Mouse (Mus musculus): ENCODE data around the gene Nptxr. TPM values are rescaled to one million over a fixed set of nuclear protein-coding genes. Genes with fewer than 3 reads are reported as not detected.

The Nptxr gene
- polyA plus RNA-seq, 1 experiment from 2014 or later: 13.1 TPM

DNA sequence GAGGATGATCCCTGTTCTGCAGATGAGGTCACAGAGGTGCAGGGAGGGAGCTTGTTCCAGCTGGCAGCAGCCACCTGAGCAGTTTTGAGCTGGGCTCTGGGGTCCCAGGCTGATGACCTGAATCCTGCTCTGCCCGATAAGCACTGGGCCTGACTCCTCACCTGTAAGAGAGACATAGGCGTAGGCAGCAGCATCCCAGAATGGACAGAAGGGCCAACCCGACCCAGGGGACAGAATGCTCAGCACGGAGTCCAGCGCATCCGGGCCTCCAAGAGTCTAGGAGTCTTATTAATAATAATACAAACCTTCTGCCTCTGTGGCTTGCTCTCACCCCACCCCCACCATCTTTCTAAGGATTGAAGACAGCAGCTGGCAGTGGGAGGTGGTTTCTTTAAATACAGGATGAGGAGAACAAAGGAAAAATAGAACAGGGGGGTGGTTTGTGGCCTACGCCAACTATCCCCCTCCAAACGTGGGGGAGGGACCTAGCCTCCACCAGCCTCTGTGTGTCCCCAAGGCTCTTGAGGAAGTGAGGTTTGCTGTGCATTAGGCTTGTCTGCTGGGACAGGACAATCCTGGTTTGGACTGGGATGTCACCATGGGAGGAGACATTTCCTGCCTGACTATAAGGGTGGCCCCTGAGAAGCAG lies 48.5 kb downstream of the Nptxr start:
- WGBS: 69% methylated on average over 8 of the region's 8 CpGs
- Histone ChIP-seq H3K9me3 (replicated peaks) (no peaks in the 10 kb centered on the region), H3K36me3 (peaks cover 6% of the 10 kb centered on the region; the same call in 1 of the 2 replicates), H3K27me3 (no peaks in the 10 kb centered on the region), H3K4me3 (no peak overlapping the region), H3K27ac (peak overlapping the region; percentile 44; the same call in 1 of the 2 replicates), H3K4me2 (replicated peaks) (no peak overlapping the region), H3K4me1 (peaks cover 11% of the 10 kb centered on the region), H3K9ac (peak overlapping the region; percentile 23; the same call in 1 of the 2 replicates)
- ATAC-seq (ENCODE audit: low FRiP score): no peak

DNA sequence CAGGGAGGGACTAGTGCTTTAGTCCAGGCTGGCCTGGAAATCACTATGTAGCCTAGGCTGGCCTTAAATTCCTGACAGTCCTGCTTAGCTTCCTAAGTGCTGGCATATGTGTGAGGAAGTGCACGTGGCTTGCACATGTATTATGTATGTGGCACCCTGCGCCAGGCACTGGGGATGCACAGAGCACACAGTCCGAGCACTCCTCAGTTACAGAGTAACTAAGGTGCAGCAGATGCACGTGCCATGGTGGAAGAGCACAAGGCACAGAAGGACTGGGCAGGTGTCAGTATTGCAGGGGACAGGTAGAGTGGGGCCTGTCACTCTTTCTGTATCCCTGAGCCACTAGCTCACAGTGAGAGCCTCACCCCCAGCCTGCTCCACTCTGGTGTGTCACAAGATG lies 49.4 kb downstream of the Nptxr start:
- Histone ChIP-seq H3K4me3 (no peak overlapping the region), H3K27me3 (no peaks in the 10 kb centered on the region), H3K4me2 (replicated peaks) (no peak overlapping the region), H3K27ac (no peak overlapping the region), H3K9me3 (replicated peaks) (no peaks in the 10 kb centered on the region), H3K9ac (no peak overlapping the region), H3K36me3 (no peaks in the 10 kb centered on the region), H3K4me1 (peaks cover 11% of the 10 kb centered on the region)
- no peak for ATAC-seq (ENCODE audit: low FRiP score)
- WGBS: 91% methylated on average over 4 of the region's 4 CpGs

DNA sequence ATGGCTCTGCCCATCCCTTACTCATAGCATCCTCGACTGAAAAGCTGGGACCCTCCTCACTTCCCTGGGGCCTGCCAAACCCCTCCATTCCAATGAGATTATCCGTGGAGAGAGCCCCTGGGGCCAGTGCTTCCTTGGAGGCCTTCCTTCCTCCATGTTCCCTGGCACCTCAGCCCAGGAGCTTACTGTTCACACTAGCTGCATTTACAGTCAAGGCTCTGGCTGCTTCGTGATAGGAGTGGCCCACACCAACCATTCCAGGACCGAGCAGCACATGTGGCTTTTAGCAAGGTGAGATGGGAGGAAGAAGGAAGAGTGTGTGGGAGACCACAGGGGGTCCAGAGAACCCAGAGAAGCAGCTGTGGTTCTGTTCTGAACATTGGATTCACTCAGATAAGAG lies 50.7 kb downstream of the Nptxr start:
- Histone ChIP-seq H3K4me2 (replicated peaks) (no peak overlapping the region), H3K4me1 (peaks cover 11% of the 10 kb centered on the region), H3K9me3 (replicated peaks) (no peaks in the 10 kb centered on the region), H3K9ac (no peak overlapping the region; the same call in 1 of the 2 replicates), H3K27ac (no peak overlapping the region), H3K27me3 (no peaks in the 10 kb centered on the region), H3K36me3 (no peaks in the 10 kb centered on the region), H3K4me3 (no peak overlapping the region)
- peak; percentile 31; the same call in 1 of the 2 replicates for ATAC-seq (ENCODE audit: low FRiP score)
- 54% methylated on average over 4 of the region's 4 CpGs for WGBS

DNA sequence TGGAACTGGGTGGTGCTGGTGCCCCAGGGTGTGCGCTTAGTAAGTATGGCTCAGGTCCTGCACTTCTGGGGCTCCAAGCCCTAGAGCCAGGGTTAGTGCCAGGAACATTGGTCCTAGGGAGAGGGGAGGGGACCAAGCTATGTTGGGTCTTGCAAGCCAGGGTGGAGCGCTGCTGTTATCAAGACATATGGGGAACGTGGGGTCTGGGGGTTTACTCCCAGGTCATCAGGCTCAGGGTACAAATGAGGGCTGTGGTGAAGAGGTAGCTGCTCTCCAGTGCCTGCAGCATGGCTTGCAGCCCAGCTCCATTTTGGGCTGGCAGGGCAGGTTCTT lies 51.2 kb downstream of the Nptxr start:
- no peak overlapping the region; the same call in 1 of the 2 replicates for H3K9ac ChIP-seq
- H3K4me1 ChIP-seq: peaks cover 11% of the 10 kb centered on the region
- no peaks in the 10 kb centered on the region for H3K27me3 ChIP-seq
- H3K27ac ChIP-seq: no peak overlapping the region
- H3K36me3 ChIP-seq: no peaks in the 10 kb centered on the region
- ATAC-seq (ENCODE audit: low FRiP score): no peak; the same call in 1 of the 2 replicates
- no peak overlapping the region for H3K4me2 ChIP-seq (replicated peaks)
- H3K4me3 ChIP-seq: no peak overlapping the region
- 80% methylated on average over 3 of the region's 3 CpGs for WGBS
- H3K9me3 ChIP-seq (replicated peaks): no peaks in the 10 kb centered on the region

DNA sequence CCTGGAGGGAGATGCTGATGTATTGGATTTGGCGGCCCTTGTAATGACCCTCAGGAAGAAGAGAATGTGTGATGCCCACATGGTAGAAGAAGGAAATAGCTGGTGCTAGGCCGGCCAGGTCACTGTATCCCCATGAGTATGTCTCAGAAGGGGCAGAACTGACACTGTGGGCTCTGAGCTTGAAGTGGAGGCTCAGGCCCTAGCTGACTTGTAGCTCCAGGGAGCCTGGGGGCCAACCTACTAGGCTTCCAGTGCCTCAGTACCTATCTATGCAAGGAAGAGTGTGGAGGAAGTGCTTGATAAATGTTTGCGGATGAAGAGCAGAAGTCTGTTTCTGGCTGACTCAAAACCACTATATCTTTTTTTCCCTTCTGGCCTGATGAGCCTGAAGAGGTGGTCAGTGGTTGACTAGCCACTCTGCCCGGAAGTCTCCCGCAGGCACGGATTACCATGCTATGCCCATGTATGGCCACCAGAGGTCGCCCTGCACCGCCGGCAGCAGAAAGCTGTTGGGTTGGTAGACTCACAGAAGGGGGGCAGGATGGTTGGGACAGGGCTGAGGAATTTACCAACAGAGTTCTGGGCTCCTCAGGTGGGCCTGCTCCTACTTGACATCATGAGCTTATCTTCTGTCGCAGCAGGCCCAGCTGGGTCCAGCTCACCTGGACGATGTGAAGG lies 51.7 kb downstream of the Nptxr start:
- 22% methylated on average over 11 of the region's 11 CpGs for WGBS
- H3K36me3 ChIP-seq: no peaks in the 10 kb centered on the region
- 0 out of 2 replicates have a peak, but pooled peaks have one; percentile 25 for ATAC-seq (ENCODE audit: low FRiP score)

DNA sequence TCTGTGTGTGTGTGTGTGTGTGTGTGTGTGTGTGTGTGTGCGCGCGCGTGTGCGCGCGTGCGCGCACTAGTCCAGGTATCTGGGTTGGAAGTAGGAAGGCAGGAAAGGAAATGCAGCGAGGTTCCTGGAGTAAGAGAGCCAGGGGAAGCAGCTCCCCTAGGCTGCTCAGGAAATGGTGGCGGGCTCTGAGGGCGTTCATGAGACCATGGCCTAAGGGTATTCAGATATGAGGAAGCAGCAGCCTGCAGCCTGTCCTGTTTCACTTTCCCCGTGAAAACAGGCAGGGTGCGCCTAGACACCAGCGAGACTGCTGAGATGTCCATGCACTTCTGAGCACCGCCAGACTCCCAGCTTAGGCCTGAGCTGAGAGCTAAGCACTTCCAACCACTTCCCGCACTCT lies 52.8 kb downstream of the Nptxr start:
- no peak for ATAC-seq (ENCODE audit: low FRiP score)
- Histone ChIP-seq H3K4me3 (no peak overlapping the region), H3K4me1 (peaks cover 9% of the 10 kb centered on the region), H3K27me3 (no peaks in the 10 kb centered on the region), H3K9ac (no peak overlapping the region), H3K9me3 (replicated peaks) (no peaks in the 10 kb centered on the region), H3K27ac (no peak overlapping the region; the same call in 1 of the 2 replicates), H3K4me2 (replicated peaks) (no peak overlapping the region), H3K36me3 (no peaks in the 10 kb centered on the region)
- 90% methylated on average over 17 of the region's 17 CpGs for WGBS

More for the DNA sequence above, 51.7 kb downstream of the Nptxr start:
- no peaks in the 10 kb centered on the region for H3K27me3 ChIP-seq
- no peak overlapping the region for H3K9ac ChIP-seq
- peaks cover 11% of the 10 kb centered on the region for H3K4me1 ChIP-seq
- H3K27ac ChIP-seq: no peak overlapping the region
- no peak overlapping the region for H3K4me3 ChIP-seq
- no peak overlapping the region for H3K4me2 ChIP-seq (replicated peaks)
- H3K9me3 ChIP-seq (replicated peaks): no peaks in the 10 kb centered on the region

DNA sequence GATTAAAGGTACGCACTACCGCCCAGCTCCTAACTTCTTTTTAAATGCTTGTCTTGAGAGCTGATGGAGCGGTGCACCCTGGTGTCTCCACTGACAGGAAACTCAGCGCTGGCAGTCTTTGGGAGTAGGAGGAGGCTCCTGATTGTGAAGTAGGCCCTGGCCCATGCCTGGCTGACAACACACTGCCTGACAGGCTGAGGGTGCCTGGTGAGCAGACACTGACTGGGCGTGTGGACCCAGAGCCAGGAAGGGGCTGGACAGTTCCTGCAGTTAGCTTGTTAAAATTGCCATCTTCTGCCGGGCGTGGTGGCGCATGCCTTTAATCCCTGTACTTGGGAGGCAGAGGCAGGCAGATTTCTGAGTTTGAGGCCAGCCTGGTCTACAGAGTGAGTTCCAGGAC lies 54.3 kb downstream of the Nptxr start:
- no peak for ATAC-seq (ENCODE audit: low FRiP score)
- Histone ChIP-seq H3K36me3 (no peaks in the 10 kb centered on the region), H3K27ac (no peak overlapping the region), H3K27me3 (no peaks in the 10 kb centered on the region), H3K4me1 (no peaks in the 10 kb centered on the region), H3K9ac (no peak overlapping the region), H3K4me3 (no peak overlapping the region), H3K4me2 (replicated peaks) (no peak overlapping the region), H3K9me3 (replicated peaks) (no peaks in the 10 kb centered on the region)
- WGBS: 86% methylated on average over 8 of the region's 8 CpGs

DNA sequence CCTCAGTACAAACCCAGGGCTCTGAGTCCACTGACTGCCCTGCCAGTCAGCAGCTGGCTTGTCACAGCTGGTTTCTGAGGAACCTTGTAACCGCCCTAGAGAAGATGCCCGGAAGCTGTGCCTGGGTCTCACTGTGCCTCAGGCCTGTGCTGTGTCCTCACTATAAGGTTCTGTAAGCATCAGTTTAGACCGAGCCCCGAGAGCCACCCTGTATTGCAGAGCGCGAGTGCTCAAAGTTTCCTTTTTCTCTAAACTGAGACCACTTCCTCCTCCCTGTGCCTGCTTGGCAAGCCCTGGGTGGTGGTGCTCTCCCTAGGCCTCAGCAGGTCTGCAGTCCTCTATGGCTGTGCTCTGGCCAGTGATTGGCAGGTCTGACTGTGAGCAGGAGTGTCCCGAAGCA lies 55.4 kb downstream of the Nptxr start:
- no peak overlapping the region for H3K9ac ChIP-seq
- no peak overlapping the region for H3K4me3 ChIP-seq
- H3K9me3 ChIP-seq (replicated peaks): no peaks in the 10 kb centered on the region
- H3K4me2 ChIP-seq (replicated peaks): no peak overlapping the region
- no peaks in the 10 kb centered on the region for H3K36me3 ChIP-seq
- no peaks in the 10 kb centered on the region for H3K4me1 ChIP-seq
- WGBS: 89% methylated on average over 7 of the region's 7 CpGs
- ATAC-seq (ENCODE audit: low FRiP score): no peak
- no peaks in the 10 kb centered on the region for H3K27me3 ChIP-seq
- H3K27ac ChIP-seq: no peak overlapping the region

DNA sequence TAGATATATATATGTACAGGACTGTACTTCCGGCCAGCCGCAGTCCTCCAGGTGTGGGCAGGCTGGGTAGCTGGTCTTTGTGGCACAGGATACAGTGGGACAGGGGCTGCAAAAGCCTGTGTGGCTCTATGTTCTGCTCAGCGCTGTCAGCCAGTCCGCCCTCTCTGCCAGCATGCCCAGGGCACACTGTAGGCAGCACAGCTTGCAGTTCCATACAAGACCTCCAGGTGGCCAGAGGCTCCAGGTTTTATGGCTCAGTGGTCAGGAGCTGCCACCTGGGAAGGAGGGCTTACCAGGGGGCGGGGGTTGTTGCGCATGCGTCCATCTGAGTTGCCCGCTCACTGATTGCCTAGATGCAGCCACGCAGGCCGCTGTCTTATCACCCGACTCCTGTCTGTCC lies 56.6 kb downstream of the Nptxr start:
- H3K4me3 ChIP-seq: no peak overlapping the region
- no peaks in the 10 kb centered on the region for H3K4me1 ChIP-seq
- H3K36me3 ChIP-seq: no peaks in the 10 kb centered on the region
- ATAC-seq (ENCODE audit: low FRiP score): peak; percentile 62
- no peak overlapping the region for H3K27ac ChIP-seq
- H3K27me3 ChIP-seq: no peaks in the 10 kb centered on the region
- no peak overlapping the region for H3K9ac ChIP-seq
- H3K4me2 ChIP-seq (replicated peaks): 0 out of 2 replicates have a peak overlapping the region, but pooled peaks have one; percentile 2
- H3K9me3 ChIP-seq (replicated peaks): no peaks in the 10 kb centered on the region
- WGBS: 60% methylated on average over 11 of the region's 11 CpGs

DNA sequence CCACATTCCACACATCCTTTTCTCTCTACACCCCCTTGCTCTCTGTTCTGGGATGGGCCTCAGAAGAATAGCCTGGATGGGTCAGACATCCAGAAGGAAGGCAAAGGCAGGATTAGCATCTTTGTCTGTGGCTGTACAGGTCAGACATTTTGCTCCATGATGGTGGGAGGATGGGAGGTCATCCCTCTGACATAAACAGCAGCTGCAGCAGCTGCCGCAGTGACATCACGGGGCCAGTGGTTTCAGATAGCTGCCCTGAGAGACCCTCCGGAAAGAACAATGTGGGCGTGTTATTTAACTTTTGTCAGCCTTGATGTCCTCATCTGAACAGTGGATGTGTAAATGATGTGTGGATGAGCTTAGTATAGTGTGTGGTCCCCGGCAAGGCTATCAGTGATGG lies 58.7 kb downstream of the Nptxr start:
- no peaks in the 10 kb centered on the region for H3K36me3 ChIP-seq
- no peaks in the 10 kb centered on the region for H3K27me3 ChIP-seq
- H3K4me3 ChIP-seq: no peak overlapping the region
- peaks cover 6% of the 10 kb centered on the region for H3K4me1 ChIP-seq
- H3K9ac ChIP-seq: no peak overlapping the region
- no peak for ATAC-seq (ENCODE audit: low FRiP score)
- no peak overlapping the region for H3K4me2 ChIP-seq (replicated peaks)
- no peaks in the 10 kb centered on the region for H3K9me3 ChIP-seq (replicated peaks)
- H3K27ac ChIP-seq: no peak overlapping the region
- 89% methylated on average over 5 of the region's 5 CpGs for WGBS

DNA sequence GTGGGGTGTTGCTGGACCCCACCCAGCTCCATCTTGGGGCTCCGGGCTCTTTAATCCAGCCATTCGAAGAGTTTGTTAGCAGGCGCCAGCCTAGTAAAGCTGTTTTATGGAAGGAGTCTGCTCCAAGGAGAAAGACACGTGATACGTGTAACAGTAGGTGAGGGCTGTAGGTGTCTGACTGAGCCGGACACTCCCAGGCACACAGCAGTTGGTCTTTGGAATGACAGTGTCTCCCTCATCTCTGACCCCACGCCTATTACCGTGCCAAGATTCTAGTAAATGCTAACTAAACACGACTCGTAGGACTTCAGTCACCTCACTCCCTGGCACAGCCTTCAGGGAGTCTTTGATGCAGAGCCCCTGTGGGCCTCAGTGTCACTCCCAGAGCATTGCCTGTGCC lies 59.3 kb downstream of the Nptxr start:
- no peaks in the 10 kb centered on the region for H3K36me3 ChIP-seq
- H3K9ac ChIP-seq: no peak overlapping the region
- H3K4me3 ChIP-seq: no peak overlapping the region
- no peak overlapping the region for H3K27ac ChIP-seq
- no peak overlapping the region for H3K4me2 ChIP-seq (replicated peaks)
- no peaks in the 10 kb centered on the region for H3K9me3 ChIP-seq (replicated peaks)
- peaks cover 12% of the 10 kb centered on the region for H3K4me1 ChIP-seq
- H3K27me3 ChIP-seq: no peaks in the 10 kb centered on the region
- ATAC-seq (ENCODE audit: low FRiP score): no peak
- 88% methylated on average over 10 of the region's 10 CpGs for WGBS

DNA sequence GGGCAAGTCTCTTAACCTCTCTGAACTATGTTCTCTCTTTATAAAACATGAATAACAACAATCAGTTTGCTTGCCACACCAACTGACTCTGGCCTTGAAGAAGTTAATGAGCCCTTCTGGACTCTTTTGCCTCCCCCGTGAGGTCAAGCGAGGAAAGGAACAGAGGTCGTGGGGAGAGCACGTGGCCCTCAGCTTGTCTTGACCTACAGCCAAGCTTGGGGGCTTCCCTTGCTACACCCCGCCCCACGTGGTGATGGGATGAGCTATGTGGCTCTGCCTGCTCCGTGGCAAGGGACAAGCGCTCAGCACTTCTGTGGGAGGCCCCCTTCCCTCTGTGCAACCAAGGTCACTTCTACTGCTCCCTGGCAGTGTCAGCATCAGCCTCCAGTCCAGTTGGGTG lies 59.8 kb downstream of the Nptxr start:
- no peak overlapping the region for H3K9ac ChIP-seq
- WGBS: 77% methylated on average over 8 of the region's 8 CpGs
- H3K27me3 ChIP-seq: no peaks in the 10 kb centered on the region
- no peak overlapping the region for H3K4me3 ChIP-seq
- no peak overlapping the region for H3K27ac ChIP-seq
- no peaks in the 10 kb centered on the region for H3K9me3 ChIP-seq (replicated peaks)
- ATAC-seq (ENCODE audit: low FRiP score): no peak
- no peak overlapping the region for H3K4me2 ChIP-seq (replicated peaks)
- peaks cover 17% of the 10 kb centered on the region for H3K4me1 ChIP-seq
- H3K36me3 ChIP-seq: no peaks in the 10 kb centered on the region

DNA sequence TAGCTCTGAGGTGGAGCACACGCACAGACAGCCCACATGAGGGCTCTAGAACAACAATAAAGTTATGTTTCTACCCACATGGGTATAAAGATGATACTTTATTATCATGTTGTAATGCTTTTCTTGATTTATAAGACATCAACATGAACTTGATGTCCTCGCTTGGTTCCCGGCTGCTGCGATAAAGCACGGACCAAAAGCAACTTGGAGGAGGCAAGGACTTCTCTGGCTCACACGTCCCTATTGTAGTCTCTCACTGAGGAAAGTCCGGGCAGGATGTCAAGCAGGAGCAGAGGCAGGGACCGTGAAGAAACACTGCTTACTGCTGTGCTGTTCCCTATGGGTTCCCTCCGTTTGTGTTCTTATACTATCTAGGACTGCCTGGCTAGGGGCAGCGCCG lies 60.6 kb downstream of the Nptxr start:
- Histone ChIP-seq H3K27ac (no peak overlapping the region), H3K4me3 (no peak overlapping the region), H3K9me3 (replicated peaks) (no peaks in the 10 kb centered on the region), H3K9ac (no peak overlapping the region), H3K27me3 (no peaks in the 10 kb centered on the region), H3K4me1 (peaks cover 23% of the 10 kb centered on the region), H3K36me3 (peaks cover 7% of the 10 kb centered on the region; the same call in 1 of the 2 replicates), H3K4me2 (replicated peaks) (no peak overlapping the region)
- WGBS: 94% methylated on average over 11 of the region's 11 CpGs
- ATAC-seq (ENCODE audit: low FRiP score): no peak

All from hindbrain, embryonic 12.5 days (tissue).